Mouse (Mus musculus): ENCODE measurements at regions not wholly inside any gene's neighbourhood (a gene's known extent, or its start where the extent isn't known, plus 50 kb on each side); places are given as distances from the start of the nearest gene placed in this dataset.
A peak's percentile ranks its signal among the peaks of the same experiment; 100 is the strongest.

GRCm38 (mm10) chr10:12174200-12174818 is 694.9 kb downstream of the Utrn start:
- no peak overlapping the region for H3K9ac ChIP-seq (replicated peaks; ENCODE audit: low read depth)
- no peak overlapping the region for H3K4me2 ChIP-seq (replicated peaks; ENCODE audit: low read depth, low read length)
- no peak overlapping the region for H3K27ac ChIP-seq (ENCODE audit: low read length)
- WGBS, result 77% methylated on average over 14 of the region's 14 CpGs
- H3K36me3 ChIP-seq (ENCODE audit: insufficient read depth, low read length), result no peaks in the 10 kb centered on the region
- H3K4me3 ChIP-seq (ENCODE audit: low read depth, low read length), result no peak overlapping the region
- no peak for TF ChIP-seq CTCF (IDR thresholded peaks at IDR 0.05)
- no peak for TF ChIP-seq EP300 (IDR thresholded peaks at IDR 0.05)
- H3K4me1 ChIP-seq (ENCODE audit: insufficient read depth, low read depth, low read length), result no peaks in the 10 kb centered on the region
- H3K9me3 ChIP-seq (ENCODE audit: low read length), result no peaks in the 10 kb centered on the region
- H3K27me3 ChIP-seq (replicated peaks; ENCODE audit: insufficient read depth, low read length), result no peaks in the 10 kb centered on the region
- ATAC-seq (no peak), DNase-seq (ENCODE audit: low spot score) (no peak)

GRCm38 (mm10) chr10:12175141-12175540 is 694.0 kb downstream of the Utrn start:
- Histone ChIP-seq H3K4me2 (replicated peaks; ENCODE audit: low read depth, low read length) (no peak overlapping the region), H3K9ac (replicated peaks; ENCODE audit: low read depth) (no peak overlapping the region), H3K4me3 (ENCODE audit: low read depth, low read length) (no peak overlapping the region), H3K36me3 (ENCODE audit: insufficient read depth, low read length) (no peaks in the 10 kb centered on the region), H3K27me3 (replicated peaks; ENCODE audit: insufficient read depth, low read length) (no peaks in the 10 kb centered on the region), H3K4me1 (ENCODE audit: insufficient read depth, low read depth, low read length) (no peaks in the 10 kb centered on the region), H3K9me3 (ENCODE audit: low read length) (no peaks in the 10 kb centered on the region), H3K27ac (ENCODE audit: low read length) (no peak overlapping the region)
- ATAC-seq (no peak), DNase-seq (ENCODE audit: low spot score) (peak; percentile 13)
- TF ChIP-seq EP300 (IDR thresholded peaks at IDR 0.05) (0 out of 2 replicates have a peak, but pooled peaks have one; percentile 11), CTCF (IDR thresholded peaks at IDR 0.05) (no peak)
- WGBS, result 38% methylated on average over 3 of the region's 3 CpGs

GRCm38 (mm10) chr10:12177482-12177881 is 691.7 kb downstream of the Utrn start:
- H3K4me3 ChIP-seq (ENCODE audit: low read depth, low read length), result no peak overlapping the region

GRCm38 (mm10) chr10:12180965-12181364 is 688.2 kb downstream of the Utrn start:
- H3K27ac ChIP-seq (ENCODE audit: low read length), result no peak overlapping the region
- no peak overlapping the region for H3K4me3 ChIP-seq (ENCODE audit: low read depth, low read length)
- no peaks in the 10 kb centered on the region for H3K4me1 ChIP-seq (ENCODE audit: insufficient read depth, low read depth, low read length)
- no peak for ATAC-seq
- no peaks in the 10 kb centered on the region for H3K9me3 ChIP-seq (ENCODE audit: low read length)
- 83% methylated on average over 4 of the region's 4 CpGs for WGBS
- no peak for DNase-seq (ENCODE audit: low spot score)
- H3K9ac ChIP-seq (replicated peaks; ENCODE audit: low read depth), result no peak overlapping the region
- H3K36me3 ChIP-seq (ENCODE audit: insufficient read depth, low read length), result no peaks in the 10 kb centered on the region
- H3K27me3 ChIP-seq (replicated peaks; ENCODE audit: insufficient read depth, low read length), result no peaks in the 10 kb centered on the region
- H3K4me2 ChIP-seq (replicated peaks; ENCODE audit: low read depth, low read length), result no peak overlapping the region
- TF ChIP-seq EP300 (IDR thresholded peaks at IDR 0.05), result no peak

More at GRCm38 (mm10) chr10:12177482-12177881, 691.7 kb downstream of the Utrn start:
- H3K9me3 ChIP-seq (ENCODE audit: low read length), result no peaks in the 10 kb centered on the region
- ATAC-seq (no peak), DNase-seq (ENCODE audit: low spot score) (no peak)
- no peak overlapping the region for H3K27ac ChIP-seq (ENCODE audit: low read length)
- no peak overlapping the region for H3K4me2 ChIP-seq (replicated peaks; ENCODE audit: low read depth, low read length)
- TF ChIP-seq EP300 (IDR thresholded peaks at IDR 0.05) (no peak), CTCF (IDR thresholded peaks at IDR 0.05) (no peak)
- H3K27me3 ChIP-seq (replicated peaks; ENCODE audit: insufficient read depth, low read length), result no peaks in the 10 kb centered on the region
- no peak overlapping the region for H3K9ac ChIP-seq (replicated peaks; ENCODE audit: low read depth)
- WGBS, result 50% methylated on average over 1 of the region's 1 CpGs
- H3K4me1 ChIP-seq (ENCODE audit: insufficient read depth, low read depth, low read length), result no peaks in the 10 kb centered on the region
- no peaks in the 10 kb centered on the region for H3K36me3 ChIP-seq (ENCODE audit: insufficient read depth, low read length)

- no peak overlapping the region for H3K27ac ChIP-seq (ENCODE audit: low read length)
- WGBS, result 79% methylated on average over 13 of the region's 13 CpGs
- no peak overlapping the region for H3K4me2 ChIP-seq (replicated peaks; ENCODE audit: low read depth, low read length)
- TF ChIP-seq CTCF (IDR thresholded peaks at IDR 0.05) (no peak), EP300 (IDR thresholded peaks at IDR 0.05) (no peak)
- DNase-seq (ENCODE audit: low spot score), result no peak
- H3K9ac ChIP-seq (replicated peaks; ENCODE audit: low read depth), result no peak overlapping the region
- H3K4me1 ChIP-seq (ENCODE audit: insufficient read depth, low read depth, low read length), result no peaks in the 10 kb centered on the region
- H3K27me3 ChIP-seq (replicated peaks; ENCODE audit: insufficient read depth, low read length), result no peaks in the 10 kb centered on the region
- no peak for ATAC-seq
- H3K36me3 ChIP-seq (ENCODE audit: insufficient read depth, low read length), result no peaks in the 10 kb centered on the region
- no peaks in the 10 kb centered on the region for H3K9me3 ChIP-seq (ENCODE audit: low read length)
- H3K4me3 ChIP-seq (ENCODE audit: low read depth, low read length), result no peak overlapping the region
Observed at GRCm38 (mm10) chr10:12186918-12187639, 682.1 kb downstream of the Utrn start.

- DNase-seq (ENCODE audit: low spot score), result no peak
- no peaks in the 10 kb centered on the region for H3K4me1 ChIP-seq (ENCODE audit: insufficient read depth, low read depth, low read length)
- TF ChIP-seq CTCF (IDR thresholded peaks at IDR 0.05), result no peak
- no peak for TF ChIP-seq EP300 (IDR thresholded peaks at IDR 0.05)
- H3K27me3 ChIP-seq (replicated peaks; ENCODE audit: insufficient read depth, low read length), result no peaks in the 10 kb centered on the region
- ATAC-seq, result no peak
- no peak overlapping the region for H3K4me3 ChIP-seq (ENCODE audit: low read depth, low read length)
- H3K27ac ChIP-seq (ENCODE audit: low read length), result no peak overlapping the region
- no peak overlapping the region for H3K9ac ChIP-seq (replicated peaks; ENCODE audit: low read depth)
- no peaks in the 10 kb centered on the region for H3K9me3 ChIP-seq (ENCODE audit: low read length)
- no peak overlapping the region for H3K4me2 ChIP-seq (replicated peaks; ENCODE audit: low read depth, low read length)
- no peaks in the 10 kb centered on the region for H3K36me3 ChIP-seq (ENCODE audit: insufficient read depth, low read length)
- WGBS, result 77% methylated on average over 8 of the region's 8 CpGs
Observed at GRCm38 (mm10) chr10:12187669-12188342, 681.4 kb downstream of the Utrn start.
